Mouse (Mus musculus): ENCODE measurements around the gene Tmem120b. TPM values are rescaled to one million over a fixed set of nuclear protein-coding genes. Genes with fewer than 3 reads are reported as not detected.

Tmem120b gene
- total and polyA plus RNA-seq, 3 experiments: 5.6 to 6.8 TPM; not detected in 1

DNA sequence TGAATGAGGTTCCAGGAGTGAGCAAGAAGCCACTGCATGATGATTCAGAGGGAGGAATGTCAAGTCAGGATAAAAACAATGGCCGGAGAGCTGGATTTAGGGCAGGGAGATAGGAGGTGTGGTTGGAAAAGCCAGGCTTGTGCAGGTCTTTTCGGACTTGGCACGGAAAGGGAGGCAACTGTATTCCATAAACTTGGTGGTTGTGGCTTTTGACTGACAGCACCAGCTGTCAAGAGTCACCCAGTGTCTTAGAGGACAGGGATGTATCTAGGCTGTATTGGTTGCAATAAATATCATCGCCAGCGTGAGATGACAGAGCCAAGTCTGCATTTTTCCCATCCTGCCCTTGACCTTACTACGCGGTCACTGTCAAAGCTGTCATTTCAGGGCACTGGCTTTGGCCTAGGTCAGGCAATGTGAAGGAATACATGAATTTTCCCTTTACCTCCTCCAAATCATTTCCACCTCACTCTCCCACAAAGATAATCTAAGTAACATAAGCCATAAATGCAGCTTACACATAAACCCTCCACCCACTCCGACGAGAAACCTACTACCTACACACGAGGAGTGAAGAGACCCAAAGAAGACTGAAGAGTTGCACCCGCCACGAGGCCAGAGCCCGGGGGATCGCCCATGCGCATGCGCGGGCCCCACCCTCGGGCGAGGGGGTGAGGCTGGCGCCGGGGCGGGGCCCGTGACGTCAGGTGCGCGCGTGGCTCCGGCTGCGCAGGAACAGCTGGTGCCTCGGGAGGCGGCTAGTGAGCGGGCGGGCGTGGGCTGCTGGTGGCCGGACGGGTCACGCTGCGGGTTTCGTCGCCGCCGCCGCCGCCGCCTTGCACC lies 7.6 kb downstream of the Tmem120b start (continued):
- TF ChIP-seq GABPA (IDR thresholded peaks at IDR 0.05; ENCODE audit: low read depth, low read length) (no peak), UBTF (IDR thresholded peaks at IDR 0.05; ENCODE audit: borderline replicate concordance, insufficient read depth, low read depth, low read length) (no peak), ZC3H11A (IDR thresholded peaks at IDR 0.05; ENCODE audit: low read depth, low read length) (no peak), MAZ (IDR thresholded peaks at IDR 0.05; ENCODE audit: low read depth, low read length) (peak; percentile 89; the same call in 1 of the 2 replicates)

DNA sequence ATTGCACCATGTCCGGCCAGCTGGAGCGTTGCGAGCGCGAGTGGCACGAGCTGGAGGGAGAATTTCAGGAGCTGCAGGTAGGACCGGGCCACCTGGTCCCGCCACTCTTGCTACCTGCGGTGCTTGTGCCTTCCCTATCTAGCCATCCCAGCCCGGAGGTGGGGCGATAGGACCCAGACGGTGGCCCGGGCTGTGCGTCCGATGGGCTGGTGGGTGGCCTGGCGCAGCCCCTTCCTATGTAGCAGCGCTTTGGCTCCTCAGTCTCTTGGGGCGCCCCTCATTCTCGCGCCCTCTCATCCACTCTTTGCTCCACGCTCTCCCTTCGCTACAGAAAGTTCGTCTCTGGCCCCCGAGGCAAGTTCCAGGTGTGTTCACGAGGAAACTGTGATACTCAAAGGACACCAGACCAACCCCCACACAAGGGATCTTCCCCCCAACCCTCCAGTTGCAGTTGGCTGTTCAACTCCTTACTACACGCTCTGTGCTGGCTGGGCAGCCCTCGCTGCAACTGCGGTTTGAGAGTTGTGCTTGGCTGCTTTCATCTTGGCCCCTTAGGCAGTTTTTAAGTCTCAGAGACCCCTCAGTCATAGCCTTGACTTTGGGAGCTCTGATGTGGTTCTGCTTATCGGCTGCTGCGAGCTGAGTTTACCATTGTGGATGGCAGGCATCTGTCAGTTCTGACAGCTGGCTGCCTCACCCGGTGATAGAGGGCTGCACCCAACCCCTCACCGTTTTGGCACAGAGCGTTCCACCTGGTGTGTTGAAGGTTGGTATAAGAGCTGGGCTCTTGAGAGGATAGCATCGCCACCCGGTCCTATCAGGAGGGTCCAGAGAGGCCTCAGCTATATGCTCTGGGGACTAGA lies 8.4 kb downstream of the Tmem120b start:
- peaks cover 6 to 19% of the 10 kb centered on the region in 2 experiments; a peak in 3 of 4 replicates for H3K4me1 ChIP-seq (ENCODE audit: control insufficient read depth in 1 of 2, insufficient read depth in 2 of 2, low read length in 2 of 2)
- H3K79me2 ChIP-seq (ENCODE audit: control insufficient read depth, insufficient read depth, low read length, poor library complexity): no peaks in the 10 kb centered on the region; the same call in 1 of the 2 replicates
- TF ChIP-seq NRF1 (IDR thresholded peaks at IDR 0.05; ENCODE audit: insufficient read depth, low read depth, low read length, poor library complexity, severe bottlenecking) (no peak), POLR2A (IDR thresholded peaks at IDR 0.05; ENCODE audit: control insufficient read depth in 1 of 2, insufficient read depth in 1 of 2, low read depth in 1 of 2, low read length in 2 of 2, poor library complexity in 1 of 2) (no peak; a peak in 1 of 4 replicates), GABPA (IDR thresholded peaks at IDR 0.05; ENCODE audit: low read depth, low read length) (no peak), MYC (IDR thresholded peaks at IDR 0.05; ENCODE audit: low read depth, low read length) (no peak), ZC3H11A (IDR thresholded peaks at IDR 0.05; ENCODE audit: low read depth, low read length) (no peak), SIN3A (IDR thresholded peaks at IDR 0.05; ENCODE audit: low read length) (peak; percentile 82), MEF2A (IDR thresholded peaks at IDR 0.05; ENCODE audit: extremely low read depth, insufficient replicate concordance, low read depth, low read length, poor library complexity, severe bottlenecking) (no peak), MAZ (IDR thresholded peaks at IDR 0.05; ENCODE audit: low read depth, low read length) (no peak), ELF1 (IDR thresholded peaks at IDR 0.05; ENCODE audit: low read depth, low read length) (no peak), JUND (IDR thresholded peaks at IDR 0.05; ENCODE audit: low read depth, low read length) (no peak), CTCF (IDR thresholded peaks at IDR 0.05 in 2 of 3, conservative IDR thresholded peaks at IDR 0.05 in 1 of 3; ENCODE audit: control insufficient read depth in 1 of 3, insufficient read depth in 1 of 3, low read depth in 2 of 3, low read length in 3 of 3, poor library complexity in 1 of 3, severe bottlenecking in 1 of 3) (no peak), GATA1 (IDR thresholded peaks at IDR 0.05; ENCODE audit: low read depth, low read length) (no peak), MAX (IDR thresholded peaks at IDR 0.05; ENCODE audit: low read length) (no peak), TBP (IDR thresholded peaks at IDR 0.05; ENCODE audit: low read depth, low read length) (no peak), TCF12 (IDR thresholded peaks at IDR 0.05; ENCODE audit: low read depth, low read length) (peak; percentile 42; the same call in 1 of the 2 replicates), POLR2AphosphoS2 (IDR thresholded peaks at IDR 0.05; ENCODE audit: low read length) (no peak), MXI1 (IDR thresholded peaks at IDR 0.05; ENCODE audit: low read depth, low read length) (peak; percentile 87), ETS1 (IDR thresholded peaks at IDR 0.05; ENCODE audit: low read depth, low read length) (peak; percentile 80), USF2 (IDR thresholded peaks at IDR 0.05; ENCODE audit: borderline replicate concordance in 1 of 2, insufficient read depth in 1 of 2, low read depth in 1 of 2, low read length in 2 of 2) (no peak), HCFC1 (IDR thresholded peaks at IDR 0.05; ENCODE audit: low read depth, low read length) (no peak), E2F4 (IDR thresholded peaks at IDR 0.05; ENCODE audit: borderline replicate concordance, low read depth, low read length) (no peak), MYB (IDR thresholded peaks at IDR 0.05; ENCODE audit: low read depth, low read length) (no peak), CHD2 (IDR thresholded peaks at IDR 0.05; ENCODE audit: low read length) (no peak), POLR2AphosphoS5 (IDR thresholded peaks at IDR 0.05; ENCODE audit: borderline replicate concordance, low read depth, low read length) (no peak), ZKSCAN1 (IDR thresholded peaks at IDR 0.05; ENCODE audit: low read depth, low read length) (no peak), KAT2A (conservative IDR thresholded peaks at IDR 0.05; ENCODE audit: low read depth, low read length) (no peak), BHLHE40 (IDR thresholded peaks at IDR 0.05; ENCODE audit: borderline replicate concordance, low read depth, low read length) (no peak), EP300 (IDR thresholded peaks at IDR 0.05; ENCODE audit: low read depth in 1 of 2, low read length in 2 of 2) (peak in 1 of 2 experiments; percentile 27; a peak in 1 of 4 replicates), CHD1 (IDR thresholded peaks at IDR 0.05; ENCODE audit: low read depth, low read length) (peak; percentile 53; the same call in 1 of the 2 replicates)

More for the DNA sequence above, 8.4 kb downstream of the Tmem120b start:
- DNase-seq (ENCODE audit: low read depth, low spot score): peak; percentile 64
- Histone ChIP-seq H3K9me3 (replicated peaks; ENCODE audit: insufficient read depth, low read length) (no peaks in the 10 kb centered on the region), H3K27me3 (ENCODE audit: control insufficient read depth in 1 of 2, insufficient read depth in 2 of 2, low read length in 2 of 2) (no peaks in the 10 kb centered on the region), H3K27ac (ENCODE audit: control insufficient read depth, low read depth, low read length) (peak overlapping the region; percentile 6; the same call in 1 of the 2 replicates), H3K36me3 (ENCODE audit: control insufficient read depth in 1 of 2, insufficient read depth in 2 of 2, low read length in 2 of 2) (peaks cover 0 to 7% of the 10 kb centered on the region in 2 experiments; a peak in 1 of 4 replicates), H3K4me3 (ENCODE audit: control insufficient read depth in 1 of 2, insufficient read depth in 1 of 2, low read depth in 2 of 2, low read length in 2 of 2) (peak overlapping the region; percentile 59 to 99), H3K9ac (ENCODE audit: control insufficient read depth, low read depth, low read length, poor library complexity, severe bottlenecking) (peak overlapping the region; percentile 63)
